Comparison of ENCODE assay signal across 7 mouse cellular contexts in the genomic region with DNA sequence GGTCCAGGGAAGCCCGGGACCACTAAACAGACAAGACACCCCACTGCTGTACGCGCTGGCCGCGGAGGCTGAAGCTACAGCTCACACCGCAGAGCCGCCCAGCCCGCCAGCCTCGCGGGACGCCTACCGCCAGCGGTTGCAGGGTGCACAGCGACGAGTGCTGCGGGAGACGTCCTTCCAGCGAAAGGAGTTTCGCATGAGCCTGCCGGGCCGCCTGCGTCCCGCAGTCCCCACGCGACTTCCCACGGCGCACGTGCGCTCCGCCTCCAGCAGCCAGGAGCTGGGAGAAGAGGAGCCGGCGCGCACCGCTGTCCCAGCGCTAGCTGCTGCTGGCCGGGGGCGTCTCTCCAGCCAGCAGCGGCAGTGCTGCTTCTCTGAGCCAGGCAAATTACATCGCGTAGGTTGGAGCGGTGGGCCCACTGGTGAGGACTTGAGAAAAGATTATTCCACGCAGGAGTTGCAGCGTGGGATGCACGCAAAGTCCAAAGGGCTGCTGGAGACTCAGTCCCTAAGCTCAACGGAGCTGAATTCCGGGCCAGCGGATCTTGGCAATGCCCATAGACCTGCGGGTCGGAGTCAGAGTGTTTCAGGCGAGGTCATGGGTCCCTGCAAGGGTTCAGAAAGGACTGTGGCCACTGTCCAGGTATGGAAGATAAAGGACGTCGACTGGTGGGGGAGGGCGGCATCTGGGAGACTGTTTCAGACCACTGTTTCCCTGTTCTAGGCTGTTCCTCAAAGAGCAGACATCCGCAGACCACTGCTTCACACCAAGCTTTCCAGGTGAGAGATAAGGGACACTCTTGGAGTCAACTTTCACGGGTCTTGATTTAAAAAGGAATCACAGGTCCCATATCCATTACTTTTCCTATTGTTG. TPM values are rescaled to one million over a fixed set of nuclear protein-coding genes. Genes with fewer than 3 reads are reported as not detected.
DNase-seq lines count a peak whose midpoint lies in the region; ATAC-seq and TF ChIP-seq lines count a peak whose summit lies in the region.

No protein-coding gene starts in this region.

- ATAC-seq in intestine, embryonic 16.5 days = 0 out of 2 replicates have a peak, but pooled peaks have one; percentile 37
- ATAC-seq in midbrain, embryonic 11.5 days (ENCODE audit: low FRiP score) = no peak

- no peak overlapping the region for H3K27ac ChIP-seq in embryonic fibroblast, embryonic 13.5 days (ENCODE audit: insufficient read depth, low read length)
- no peak overlapping the region for H3K27ac ChIP-seq in intestine, embryonic 16.5 days (ENCODE audit: low read length)
- H3K27ac ChIP-seq in midbrain, embryonic 11.5 days (ENCODE audit: low read depth, low read length) = no peak overlapping the region

- peaks cover 44% of the 10 kb centered on the region for H3K27me3 ChIP-seq in intestine, embryonic 16.5 days (replicated peaks; ENCODE audit: control insufficient read depth, insufficient read depth, low read length)
- H3K27me3 ChIP-seq in midbrain, embryonic 11.5 days (ENCODE audit: control insufficient read depth, insufficient read depth, low read length) = peaks cover 63% of the 10 kb centered on the region

- TF ChIP-seq POLR2A in embryonic fibroblast, embryonic 13.5 days (IDR thresholded peaks at IDR 0.05; ENCODE audit: low read depth, low read length) = no peak

- DNase-seq in right cerebral cortex, adult 18-20 months = peak; percentile 82
- no peak for DNase-seq in right cerebral cortex, postnatal 4 days
- DNase-seq in midbrain, embryonic 11.5 days (ENCODE audit: low spot score, missing footprints) = peak; percentile 94
- no peak for DNase-seq in adipocyte (ENCODE audit: low spot score)
- DNase-seq in lung, postnatal 4 days = no peak

- H3K4me1 ChIP-seq in embryonic fibroblast, embryonic 13.5 days (ENCODE audit: control insufficient read depth, insufficient read depth, low read length) = peaks cover 2% of the 10 kb centered on the region; the same call in 1 of the 2 replicates
- peaks cover 16% of the 10 kb centered on the region for H3K4me1 ChIP-seq in intestine, embryonic 16.5 days (ENCODE audit: control insufficient read depth, insufficient read depth, low read length)
- H3K4me1 ChIP-seq in midbrain, embryonic 11.5 days (ENCODE audit: control insufficient read depth, insufficient read depth, low read length) = peaks cover 4% of the 10 kb centered on the region; the same call in 1 of the 2 replicates

- H3K36me3 ChIP-seq in intestine, embryonic 16.5 days (ENCODE audit: control insufficient read depth, insufficient read depth, low read length) = no peaks in the 10 kb centered on the region
- H3K36me3 ChIP-seq in midbrain, embryonic 11.5 days (ENCODE audit: control insufficient read depth, insufficient read depth, low read length) = no peaks in the 10 kb centered on the region

- peak overlapping the region; percentile 94 for H3K4me2 ChIP-seq in intestine, embryonic 16.5 days (ENCODE audit: low read depth, low read length)
- H3K4me2 ChIP-seq in midbrain, embryonic 11.5 days = peak overlapping the region; percentile 64

- peak overlapping the region; percentile 11; the same call in 1 of the 2 replicates for H3K4me3 ChIP-seq in embryonic fibroblast, embryonic 13.5 days (ENCODE audit: insufficient read depth, low read length)
- H3K4me3 ChIP-seq in intestine, embryonic 16.5 days (ENCODE audit: low read length) = peak overlapping the region; percentile 55
- peak overlapping the region; percentile 36 for H3K4me3 ChIP-seq in midbrain, embryonic 11.5 days (ENCODE audit: low read depth, low read length)

- no peak for TF ChIP-seq CTCF in embryonic fibroblast, embryonic 13.5 days (IDR thresholded peaks at IDR 0.05; ENCODE audit: borderline replicate concordance, insufficient read depth, low read length)

- peak overlapping the region; percentile 59 for H3K9ac ChIP-seq in intestine, embryonic 16.5 days (ENCODE audit: low read depth, low read length)
- peak overlapping the region; percentile 47; the same call in 1 of the 2 replicates for H3K9ac ChIP-seq in midbrain, embryonic 11.5 days (ENCODE audit: low read length)

- WGBS in intestine, embryonic 16.5 days = 8% methylated on average over 55 of the region's 55 CpGs
- WGBS in midbrain, embryonic 11.5 days = 6% methylated on average over 55 of the region's 55 CpGs

- no peaks in the 10 kb centered on the region for H3K9me3 ChIP-seq in intestine, embryonic 16.5 days (ENCODE audit: control insufficient read depth, low read length)
- H3K9me3 ChIP-seq in midbrain, embryonic 11.5 days (ENCODE audit: control insufficient read depth, low read length) = no peaks in the 10 kb centered on the region

RNA-seq across cellular contexts. Expression of gene Gm9837, which starts 6.5 kb away (rescaled TPM):
- not detected in 2 replicates for polyA plus RNA-seq in embryonic fibroblast, embryonic 13.5 days (2011; ENCODE audit: insufficient read length, low read depth, missing spikeins)
- not detected in 2 replicates for polyA plus RNA-seq in intestine, embryonic 16.5 days (2015; fragmentation: Nextera tagmentation; extraction: Ambion mirVana)
- polyA plus RNA-seq in midbrain, embryonic 11.5 days (2014; fragmentation: Nextera tagmentation; extraction: Ambion mirVana) = not detected in 2 replicates

RNA-seq across cellular contexts. Expression of gene Shroom1, which starts 6.8 kb away (rescaled TPM):
- polyA plus RNA-seq in embryonic fibroblast, embryonic 13.5 days (2011; ENCODE audit: insufficient read length, low read depth, missing spikeins) = 2.4 and 3.0 TPM in 2 replicates
- 1.3 and 1.4 TPM in 2 replicates for polyA plus RNA-seq in intestine, embryonic 16.5 days (2015; fragmentation: Nextera tagmentation; extraction: Ambion mirVana)
- 1.6 and 1.9 TPM in 2 replicates for polyA plus RNA-seq in midbrain, embryonic 11.5 days (2014; fragmentation: Nextera tagmentation; extraction: Ambion mirVana)

RNA-seq across cellular contexts. Expression of gene Gm10447, which starts 6.9 kb away (rescaled TPM):
- polyA plus RNA-seq in embryonic fibroblast, embryonic 13.5 days (2011; ENCODE audit: insufficient read length, low read depth, missing spikeins) = 0.22 TPM in 1 of 2 replicates, not detected in the other
- polyA plus RNA-seq in intestine, embryonic 16.5 days (2015; fragmentation: Nextera tagmentation; extraction: Ambion mirVana) = 0.06 and 0.07 TPM in 2 replicates
- polyA plus RNA-seq in midbrain, embryonic 11.5 days (2014; fragmentation: Nextera tagmentation; extraction: Ambion mirVana) = not detected in 2 replicates

RNA-seq across cellular contexts. Expression of gene Gm9945, which starts 16.2 kb away (rescaled TPM):
- polyA plus RNA-seq in embryonic fibroblast, embryonic 13.5 days (2011; ENCODE audit: insufficient read length, low read depth, missing spikeins) = not detected in 2 replicates
- not detected in 2 replicates for polyA plus RNA-seq in intestine, embryonic 16.5 days (2015; fragmentation: Nextera tagmentation; extraction: Ambion mirVana)
- 0.15 TPM in 1 of 2 replicates, not detected in the other for polyA plus RNA-seq in midbrain, embryonic 11.5 days (2014; fragmentation: Nextera tagmentation; extraction: Ambion mirVana)

RNA-seq across cellular contexts. Expression of gene Sowaha, which starts 16.3 kb away (rescaled TPM):
- polyA plus RNA-seq in embryonic fibroblast, embryonic 13.5 days (2011; ENCODE audit: insufficient read length, low read depth, missing spikeins) = not detected in 2 replicates
- polyA plus RNA-seq in intestine, embryonic 16.5 days (2015; fragmentation: Nextera tagmentation; extraction: Ambion mirVana) = 0.31 and 0.32 TPM in 2 replicates
- polyA plus RNA-seq in midbrain, embryonic 11.5 days (2014; fragmentation: Nextera tagmentation; extraction: Ambion mirVana) = 0.05 and 0.15 TPM in 2 replicates

Comparison
In these comparisons a context has a peak if more than half of its experiments do, and no peak if none do; other contexts are left out.
1. DNase-seq: peak in right cerebral cortex, adult 18-20 months (single experiment) and midbrain, embryonic 11.5 days (single experiment); none in right cerebral cortex, postnatal 4 days (single experiment), adipocyte (single experiment) and lung, postnatal 4 days (0 of 2).
2. Peak in every context shown above with its lines, with median percentiles within 50 percentile points of each other: H3K4me3 ChIP-seq.